Mouse (Mus musculus) hindbrain, embryonic 15.5 days (tissue): ENCODE results near the gene Slc16a10. TPM values are rescaled to one million over a fixed set of nuclear protein-coding genes. Genes with fewer than 3 reads are reported as not detected.

Experiments
- ATAC-seq: fragments of 200-750 bp; cut with Nextera tagmentation; 2 replicates; pipeline ENCODE4 v1.8.0; 2017; ENCODE audit warnings: low read depth, moderate number of reproducible peaks, moderate TSS enrichment; ENCODE audit not compliant: low FRiP score
- H3K27ac ChIP-seq: fragments of 300-500 bp; sonication (generic); replicated peaks from 2 replicates; pipeline ENCODE4 v1.5.1; 2015; ENCODE audit warnings: mild to moderate bottlenecking, inconsistent platforms
- H3K27me3 ChIP-seq: fragments of 300-500 bp; sonication (generic); 2 replicates; pipeline ENCODE4 v1.6.1; 2015; ENCODE audit warnings: control low read depth, inconsistent platforms
- H3K36me3 ChIP-seq: fragments of 300-500 bp; sonication (generic); 2 replicates; pipeline ENCODE4 v1.6.1; 2015; ENCODE audit warnings: control low read depth, inconsistent platforms
- H3K4me1 ChIP-seq: fragments of 300-500 bp; sonication (generic); replicated peaks from 2 replicates; pipeline ENCODE4 v1.6.1; 2015; ENCODE audit warnings: control low read depth, inconsistent platforms
- H3K4me2 ChIP-seq: fragments of 300-500 bp; sonication (generic); 2 replicates; pipeline ENCODE4 v1.6.1; 2015; ENCODE audit warnings: moderate library complexity, mild to moderate bottlenecking, inconsistent platforms
- H3K4me3 ChIP-seq: fragments of 300-500 bp; sonication (generic); 2 replicates; pipeline ENCODE4 v1.5.1; 2015; ENCODE audit warnings: mild to moderate bottlenecking, inconsistent platforms
- H3K9ac ChIP-seq: fragments of 300-500 bp; sonication (generic); 2 replicates; pipeline ENCODE4 v1.6.1; 2015; ENCODE audit warnings: inconsistent platforms
- H3K9me3 ChIP-seq: fragments of 300-500 bp; sonication (generic); 2 replicates; pipeline ENCODE4 v1.6.1; 2016; ENCODE audit warnings: control low read depth, inconsistent platforms
- WGBS: fragments of 180-500 bp; shearing (Covaris S2); methylation state at CpG from one replicate; pipeline ENCODE4 v1.1.7; 2015; 5-methylcytosine and 5-hydroxymethylcytosine counted together
- polyA plus RNA-seq: library from polyadenylated mRNA; unstranded; fragments of >200 nt; fragmentation: Nextera tagmentation; extraction: Ambion mirVana; gene quantifications from 2 replicates; pipeline ENCODE4 v1.2.1, GENCODE M21; 2015

Slc16a10 gene
- polyA plus RNA-seq, 1 experiment from 2014 or later = 7.3 TPM

GRCm38 (mm10) chr10:40000746-40001145 is 141.3 kb downstream of the Slc16a10 start:
- no peak overlapping the region for H3K4me2 ChIP-seq
- H3K9ac ChIP-seq = no peak overlapping the region
- H3K27me3 ChIP-seq = no peaks in the 10 kb centered on the region
- no peak overlapping the region for H3K27ac ChIP-seq
- 94% methylated on average over 2 of the region's 2 CpGs for whole genome bisulfite sequencing
- H3K36me3 ChIP-seq = no peaks in the 10 kb centered on the region
- no peak overlapping the region for H3K4me3 ChIP-seq
- H3K9me3 ChIP-seq = no peaks in the 10 kb centered on the region
- ATAC-seq = no peak
- H3K4me1 ChIP-seq = no peaks in the 10 kb centered on the region

GRCm38 (mm10) chr10:39991155-39991554 is 150.9 kb downstream of the Slc16a10 start:
- no peak overlapping the region for H3K4me2 ChIP-seq
- no peak overlapping the region for H3K4me3 ChIP-seq
- H3K9me3 ChIP-seq = no peaks in the 10 kb centered on the region
- no peaks in the 10 kb centered on the region for H3K27me3 ChIP-seq
- no peaks in the 10 kb centered on the region for H3K36me3 ChIP-seq
- 68% methylated on average over 4 of the region's 4 CpGs for WGBS
- no peak overlapping the region for H3K27ac ChIP-seq
- H3K9ac ChIP-seq = no peak overlapping the region
- ATAC-seq = no peak
- H3K4me1 ChIP-seq = no peaks in the 10 kb centered on the region

- no peak within 1 kb of the TSS for H3K4me3 ChIP-seq
- ATAC-seq = no peak
- no peaks in the 10 kb centered on the region for H3K36me3 ChIP-seq
- WGBS = 92% methylated on average over 12 of the region's 12 CpGs
- H3K27me3 ChIP-seq = no peaks in the 10 kb centered on the region
- no peaks in the 10 kb centered on the region for H3K9me3 ChIP-seq
- H3K4me2 ChIP-seq = no peak within 1 kb of the TSS
- no peak within 1 kb of the TSS for H3K9ac ChIP-seq
- no peaks in the 10 kb centered on the region for H3K4me1 ChIP-seq
- H3K27ac ChIP-seq = no peak within 1 kb of the TSS
These were observed 155.6 kb downstream of the Slc16a10 start, which contains the start of gene Mfsd4b5 for GRCm38 (mm10) chr10:39986466-39986865. TSS of gene Mfsd4b5 (minus strand) at chr10:39986646.

Other genes starting within 250 kb of the Slc16a10 start
- gene Mfsd4b4, start 243.0 kb downstream of the Slc16a10 start, polyA plus RNA-seq = 3.8 and 4.6 TPM in 2 replicates
- gene Mfsd4b2, start 215.3 kb downstream of the Slc16a10 start, polyA plus RNA-seq = 0.07 TPM in 1 of 2 replicates, not detected in the other
- gene Mfsd4b3, start 182.1 kb downstream of the Slc16a10 start, polyA plus RNA-seq = 0.09 and 0.13 TPM in 2 replicates
- gene Mfsd4b5, start 155.6 kb downstream of the Slc16a10 start, polyA plus RNA-seq = 0.06 TPM in 1 of 2 replicates, not detected in the other
- 0.57 and 0.98 TPM in 2 replicates for gene Mfsd4b1, start 117.0 kb downstream of the Slc16a10 start, polyA plus RNA-seq
- gene Rpf2, start 104.8 kb upstream of the Slc16a10 start, polyA plus RNA-seq = 63.7 and 66.1 TPM in 2 replicates
- gene Gtf3c6, start 115.8 kb upstream of the Slc16a10 start, polyA plus RNA-seq = 77.2 and 79.3 TPM in 2 replicates
- 39.5 and 41.8 TPM in 2 replicates for gene Amd1, start 159.9 kb upstream of the Slc16a10 start, polyA plus RNA-seq
- 10.4 and 11.7 TPM in 2 replicates for gene Cdk19, start 197.3 kb upstream of the Slc16a10 start, polyA plus RNA-seq